8 mouse cellular contexts compared by ENCODE assay signal in genomic region chr5:52524207-52524606, GRCm38 (mm10). TPM values are rescaled to one million over a fixed set of nuclear protein-coding genes. Genes with fewer than 3 reads are reported as not detected.
DNase-seq lines count a peak whose midpoint lies in the region; ATAC-seq lines count a peak whose summit lies in the region.

No protein-coding gene starts in this region.

- H3K27me3 ChIP-seq in forebrain, embryonic 15.5 days, result no peaks in the 10 kb centered on the region
- no peaks in the 10 kb centered on the region for H3K27me3 ChIP-seq in forebrain, embryonic 12.5 days
- no peaks in the 10 kb centered on the region for H3K27me3 ChIP-seq in embryonic facial prominence, embryonic 12.5 days
- H3K27me3 ChIP-seq in midbrain, embryonic 14.5 days (ENCODE audit: control insufficient read depth, insufficient read depth, low read length), result no peaks in the 10 kb centered on the region

- H3K36me3 ChIP-seq in forebrain, embryonic 15.5 days, result no peaks in the 10 kb centered on the region
- no peaks in the 10 kb centered on the region for H3K36me3 ChIP-seq in forebrain, embryonic 12.5 days (replicated peaks)
- no peaks in the 10 kb centered on the region for H3K36me3 ChIP-seq in embryonic facial prominence, embryonic 12.5 days
- H3K36me3 ChIP-seq in midbrain, embryonic 14.5 days (ENCODE audit: control insufficient read depth, insufficient read depth, low read length), result no peaks in the 10 kb centered on the region

- no peaks in the 10 kb centered on the region for H3K9me3 ChIP-seq in forebrain, embryonic 15.5 days
- 0 out of 2 replicates have a peak, but pooled peaks cover 2% of the 10 kb centered on the region for H3K9me3 ChIP-seq in forebrain, embryonic 12.5 days
- no peaks in the 10 kb centered on the region for H3K9me3 ChIP-seq in embryonic facial prominence, embryonic 12.5 days
- H3K9me3 ChIP-seq in midbrain, embryonic 14.5 days (ENCODE audit: control insufficient read depth, low read length), result no peaks in the 10 kb centered on the region

- H3K4me2 ChIP-seq in forebrain, embryonic 15.5 days (replicated peaks), result no peak overlapping the region
- H3K4me2 ChIP-seq in forebrain, embryonic 12.5 days, result no peak overlapping the region
- no peak overlapping the region for H3K4me2 ChIP-seq in embryonic facial prominence, embryonic 12.5 days (replicated peaks)
- H3K4me2 ChIP-seq in midbrain, embryonic 14.5 days (ENCODE audit: low read length), result no peak overlapping the region

- ATAC-seq in forebrain, embryonic 15.5 days (replicated peaks), result peak; percentile 27; the same call in 1 of the 2 replicates
- ATAC-seq in forebrain, embryonic 12.5 days (ENCODE audit: low FRiP score), result no peak; the same call in 1 of the 2 replicates
- ATAC-seq in embryonic facial prominence, embryonic 12.5 days (ENCODE audit: insufficient number of reproducible peaks, insufficient read depth, low FRiP score, low TSS enrichment), result 0 out of 2 replicates have a peak, but pooled peaks have one; percentile 41
- 0 out of 2 replicates have a peak, but pooled peaks have one; percentile 14 for ATAC-seq in midbrain, embryonic 14.5 days (ENCODE audit: low FRiP score, low TSS enrichment)

- H3K9ac ChIP-seq in forebrain, embryonic 15.5 days (replicated peaks), result no peak overlapping the region
- no peak overlapping the region for H3K9ac ChIP-seq in forebrain, embryonic 12.5 days
- no peak overlapping the region for H3K9ac ChIP-seq in embryonic facial prominence, embryonic 12.5 days
- H3K9ac ChIP-seq in midbrain, embryonic 14.5 days (replicated peaks; ENCODE audit: low read length), result no peak overlapping the region

- WGBS in forebrain, embryonic 15.5 days, result 54% methylated on average over 3 of the region's 3 CpGs
- 56% methylated on average over 3 of the region's 3 CpGs for WGBS in forebrain, embryonic 12.5 days
- 51% methylated on average over 3 of the region's 3 CpGs for WGBS in embryonic facial prominence, embryonic 12.5 days
- WGBS in midbrain, embryonic 14.5 days, result 54% methylated on average over 3 of the region's 3 CpGs

- DNase-seq in 416B (ENCODE audit: low read depth), result peak; percentile 28
- DNase-seq in kidney, postnatal 4 days, result peak; percentile 45 to 64
- DNase-seq in midbrain, embryonic 14.5 days, result peak; percentile 69
- DNase-seq in natural killer cell, adult 2 months (ENCODE audit: low spot score in 2 of 2), result no peak
- no peak for DNase-seq in spleen, postnatal 10 days (ENCODE audit: low spot score in 2 of 2)

- H3K27ac ChIP-seq in forebrain, embryonic 15.5 days (replicated peaks), result no peak overlapping the region
- H3K27ac ChIP-seq in forebrain, embryonic 12.5 days, result no peak overlapping the region
- H3K27ac ChIP-seq in embryonic facial prominence, embryonic 12.5 days, result no peak overlapping the region
- no peak overlapping the region for H3K27ac ChIP-seq in midbrain, embryonic 14.5 days (replicated peaks; ENCODE audit: low read depth, low read length)

- H3K4me3 ChIP-seq in forebrain, embryonic 15.5 days, result no peak overlapping the region
- no peak overlapping the region for H3K4me3 ChIP-seq in forebrain, embryonic 12.5 days (replicated peaks)
- no peak overlapping the region for H3K4me3 ChIP-seq in embryonic facial prominence, embryonic 12.5 days
- H3K4me3 ChIP-seq in midbrain, embryonic 14.5 days (replicated peaks; ENCODE audit: low read depth, low read length), result no peak overlapping the region

- H3K4me1 ChIP-seq in forebrain, embryonic 15.5 days, result no peaks in the 10 kb centered on the region
- H3K4me1 ChIP-seq in forebrain, embryonic 12.5 days, result no peaks in the 10 kb centered on the region
- H3K4me1 ChIP-seq in embryonic facial prominence, embryonic 12.5 days, result no peaks in the 10 kb centered on the region
- H3K4me1 ChIP-seq in midbrain, embryonic 14.5 days (ENCODE audit: control insufficient read depth, insufficient read depth, low read length), result no peaks in the 10 kb centered on the region

RNA-seq across cellular contexts. Expression of gene Lgi2, which starts 42.1 kb away (rescaled TPM):
- 1.9 TPM in 2 replicates for polyA plus RNA-seq in forebrain, embryonic 15.5 days (2015; fragmentation: Nextera tagmentation; extraction: Ambion mirVana)
- 1.3 and 1.4 TPM in 2 replicates for polyA plus RNA-seq in forebrain, embryonic 12.5 days (2016; fragmentation: Nextera tagmentation; extraction: Ambion mirVana)
- polyA plus RNA-seq in embryonic facial prominence, embryonic 12.5 days (2016; fragmentation: Nextera tagmentation; extraction: Ambion mirVana), result 4.1 and 4.5 TPM in 2 replicates
- 3.4 and 5.3 TPM in 2 replicates for polyA plus RNA-seq in midbrain, embryonic 14.5 days (2014; fragmentation: Nextera tagmentation; extraction: Ambion mirVana)

RNA-seq across cellular contexts. Expression of gene Ccdc149, which starts 52.9 kb away (rescaled TPM):
- 11.2 and 11.7 TPM in 2 replicates for polyA plus RNA-seq in forebrain, embryonic 15.5 days (2015; fragmentation: Nextera tagmentation; extraction: Ambion mirVana)
- polyA plus RNA-seq in forebrain, embryonic 12.5 days (2016; fragmentation: Nextera tagmentation; extraction: Ambion mirVana), result 5.5 and 5.9 TPM in 2 replicates
- polyA plus RNA-seq in embryonic facial prominence, embryonic 12.5 days (2016; fragmentation: Nextera tagmentation; extraction: Ambion mirVana), result 2.7 and 2.9 TPM in 2 replicates
- polyA plus RNA-seq in midbrain, embryonic 14.5 days (2014; fragmentation: Nextera tagmentation; extraction: Ambion mirVana), result 9.3 and 9.5 TPM in 2 replicates

Comparison
In these comparisons a context has a peak if more than half of its experiments do, and no peak if none do; other contexts are left out.
1. DNase-seq: peak in 416B (single experiment), kidney, postnatal 4 days (2 of 2) and midbrain, embryonic 14.5 days (single experiment); none in natural killer cell, adult 2 months (0 of 2) and spleen, postnatal 10 days (0 of 2).